Mouse (Mus musculus) kidney, adult 2 months (tissue): ENCODE measurements around the gene Egfr.

ENCODE experiments used
- CTCF ChIP-seq: fragments of 200-500 bp; conservative IDR thresholded peaks from 2 replicates; pipeline ENCODE4 v1.5.1; 2011; ENCODE audit warnings: low read depth, mild to moderate bottlenecking, control low read depth, low read length, moderate library complexity, mixed read lengths; ENCODE audit not compliant: insufficient read depth, insufficient read length
- POLR2A ChIP-seq: fragments of 200-500 bp; IDR thresholded peaks from one replicate; pipeline ENCODE4 v1.6.1; 2011; ENCODE audit warnings: low read depth, low read length, control low read depth

DNA sequence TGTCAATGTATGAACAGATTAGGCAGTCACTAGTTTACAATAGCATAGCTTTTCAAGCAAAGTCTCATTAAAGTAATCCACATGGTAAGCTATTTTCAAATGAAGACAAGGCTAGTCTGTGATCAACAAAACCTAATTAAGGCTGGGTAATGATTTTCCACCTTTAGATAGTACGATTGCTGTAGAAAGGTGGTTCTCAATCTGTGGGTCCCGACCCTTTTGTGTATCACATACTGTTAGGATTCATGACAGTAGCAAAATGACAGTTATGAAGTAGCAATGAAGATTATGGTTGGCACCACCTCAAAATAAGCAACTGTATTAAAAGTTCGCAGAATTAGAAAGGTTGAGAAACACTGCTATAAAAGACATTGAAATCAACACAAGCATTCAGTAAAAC, 90.9 kb downstream of the Egfr start:
- TF ChIP-seq CTCF (no peak), POLR2A (no peak)
